Mouse (Mus musculus) brain, embryonic 14.5 days (tissue): ENCODE results near the gene Slc5a10.

Experiments
- CTCF ChIP-seq: fragments of 200-500 bp; IDR thresholded peaks from 2 replicates; pipeline ENCODE4 v1.5.1; 2012; ENCODE audit warnings: inconsistent platforms, mild to moderate bottlenecking, moderate library complexity, borderline replicate concordance; ENCODE audit not compliant: insufficient read depth, insufficient read length; ENCODE audit errors: extremely low read depth
- POLR2A ChIP-seq: fragments of 200-500 bp; IDR thresholded peaks from 2 replicates; pipeline ENCODE4 v1.6.1; 2012; ENCODE audit warnings: mild to moderate bottlenecking, inconsistent platforms, borderline replicate concordance; ENCODE audit not compliant: poor library complexity, insufficient read depth, insufficient read length, severe bottlenecking; ENCODE audit errors: extremely low read depth

- TF ChIP-seq CTCF (no peak), POLR2A (no peak)
Measured at GRCm38 (mm10) chr11:61638764-61639536, 81.7 kb downstream of the Slc5a10 start.
